Mouse (Mus musculus): ENCODE data around the gene Fam19a4.

- no peak for TF ChIP-seq CTCF (IDR thresholded peaks at IDR 0.05; ENCODE audit: borderline replicate concordance, insufficient read depth, low read length)
- no peak for TF ChIP-seq POLR2A (IDR thresholded peaks at IDR 0.05; ENCODE audit: low read depth, low read length)
Measured at GRCm38 (mm10) chr6:96843944-96844343, 216.3 kb downstream of the Fam19a4 start.

Measured in embryonic fibroblast, embryonic 13.5 days (primary cell).